Mouse (Mus musculus): ENCODE measurements at regions not wholly inside any gene's neighbourhood (a gene's known extent, or its start where the extent isn't known, plus 50 kb on each side); places are given as distances from the start of the nearest gene placed in this dataset.
A peak's percentile ranks its signal among the peaks of the same experiment; 100 is the strongest.

DNA sequence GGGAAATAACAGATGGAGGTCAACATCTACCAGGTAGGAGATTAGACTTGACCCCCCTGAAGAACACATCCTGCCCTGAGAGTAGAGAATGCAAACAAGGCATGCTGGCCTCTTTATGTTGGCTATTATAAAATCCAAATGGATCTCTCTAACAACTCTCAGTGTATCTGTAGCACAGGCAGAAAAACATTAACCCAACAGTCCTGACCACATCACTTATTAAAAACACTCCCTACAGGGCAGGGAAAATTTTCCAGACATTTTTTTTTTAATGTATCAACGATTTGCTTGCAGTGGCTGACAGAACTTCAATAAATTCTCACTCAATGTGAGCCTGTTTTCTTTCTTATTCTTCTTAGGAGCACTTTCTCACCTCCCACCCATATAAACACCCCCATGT is 511.4 kb downstream of the Cdk5rap2 start:
- no peak for DNase-seq

- DNase-seq, result no peak
Observed at GRCm38 (mm10) chr4:69896111-69896510, 514.1 kb downstream of the Cdk5rap2 start.

- DNase-seq, result no peak
Observed at GRCm38 (mm10) chr4:69892829-69893175, 517.4 kb downstream of the Cdk5rap2 start.

DNA sequence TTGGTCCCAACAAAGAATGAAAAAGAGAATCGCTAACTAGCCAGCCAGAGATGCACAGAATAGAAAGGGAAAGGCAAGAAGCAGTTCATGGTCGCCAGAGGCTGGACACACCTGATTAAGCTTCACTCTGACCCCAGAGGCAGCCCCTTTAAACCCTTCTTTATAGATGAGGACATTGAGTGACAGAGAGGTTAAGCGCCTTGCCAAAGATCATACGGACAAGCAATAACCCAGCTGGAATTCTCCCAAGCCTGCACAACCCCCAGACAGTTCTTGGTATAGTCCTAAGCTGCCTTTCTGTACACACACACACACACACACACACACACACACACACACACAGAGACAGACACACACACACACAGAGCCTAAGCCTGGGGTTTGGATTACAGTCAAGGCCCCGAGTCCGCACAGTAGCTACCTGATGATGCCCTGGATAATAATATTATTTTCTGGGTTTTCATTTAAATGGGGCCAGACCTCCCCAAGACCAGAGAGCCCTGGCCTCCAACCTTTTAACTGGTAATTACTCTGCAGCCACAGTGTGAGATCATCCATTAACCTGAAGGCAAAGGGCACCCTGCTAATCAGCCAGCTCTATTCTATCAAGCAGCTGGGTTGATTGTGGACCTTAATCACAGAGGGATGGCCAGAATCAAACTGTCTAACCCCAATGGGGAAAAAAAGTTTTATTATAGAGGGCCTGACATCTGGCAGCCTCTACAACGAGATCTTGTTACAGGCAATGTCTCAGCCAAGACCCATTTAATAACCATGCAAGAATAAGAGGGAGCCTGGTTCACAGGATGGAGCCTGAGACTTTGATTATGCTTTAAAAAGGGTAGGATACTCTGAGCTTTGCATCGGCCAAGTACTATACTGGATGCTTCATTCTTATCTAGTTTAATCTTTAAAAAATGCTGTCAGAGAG is 518.1 kb downstream of the Cdk5rap2 start:
- DNase-seq, result no peak

GRCm38 (mm10) chr4:69890655-69891054 is 519.6 kb downstream of the Cdk5rap2 start:
- DNase-seq, result no peak

DNA sequence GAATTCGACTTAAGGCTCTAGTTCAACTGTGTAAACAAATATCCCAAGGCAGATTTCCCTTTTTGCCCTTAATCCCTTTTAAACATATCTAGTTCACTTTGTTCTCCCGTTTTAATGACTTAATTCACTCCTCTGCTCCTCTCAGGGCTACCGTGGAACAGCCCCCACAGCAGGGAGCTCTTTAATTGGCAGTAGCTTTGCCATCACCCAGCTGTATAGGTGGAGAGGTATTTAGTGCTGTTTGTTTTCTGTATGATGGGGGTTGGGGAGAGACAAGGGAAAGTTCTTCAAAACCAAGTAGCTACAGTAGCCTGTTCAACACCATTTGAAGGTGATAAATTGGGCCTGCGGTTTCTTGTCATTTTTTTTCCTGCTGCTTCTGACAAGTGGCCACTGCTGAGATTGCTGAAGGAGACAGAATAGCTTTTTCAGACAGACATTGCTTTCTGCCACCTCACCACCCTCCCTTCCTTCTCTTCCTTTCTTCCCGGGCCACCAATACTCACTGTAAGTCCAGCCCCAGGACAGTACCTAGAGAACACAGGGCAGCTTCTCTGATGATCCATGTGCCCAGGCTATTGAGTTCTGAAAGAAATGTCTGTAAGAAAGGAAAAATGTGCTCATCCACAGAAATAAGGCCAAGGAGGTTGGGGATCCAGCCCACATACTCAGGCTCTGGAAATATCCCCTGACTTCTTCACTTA is 520.2 kb downstream of the Cdk5rap2 start:
- no peak for DNase-seq

DNA sequence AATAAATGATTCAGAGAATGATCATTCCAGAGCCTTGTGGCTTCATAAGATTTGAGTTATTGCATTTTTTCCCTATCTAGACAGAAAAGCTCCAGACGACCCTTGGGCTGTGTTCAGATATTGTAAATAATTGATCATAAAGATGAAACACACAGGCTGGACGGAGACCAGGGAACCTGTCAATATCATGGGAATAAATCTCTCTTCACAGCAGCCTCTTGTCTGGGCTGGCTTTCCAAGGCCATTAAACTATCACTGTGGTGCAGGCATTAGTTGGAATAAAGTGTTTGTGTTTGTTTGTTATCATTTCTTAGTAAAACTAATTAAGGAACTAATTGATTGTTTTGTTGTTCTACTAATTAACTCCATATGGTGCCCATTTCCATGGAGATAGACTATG is 533.5 kb downstream of the Cdk5rap2 start:
- no peak for DNase-seq

GRCm38 (mm10) chr4:69870638-69871037 is 539.6 kb downstream of the Cdk5rap2 start:
- DNase-seq, result no peak

- no peak for DNase-seq
Observed at GRCm38 (mm10) chr4:69855001-69855400, 555.2 kb downstream of the Cdk5rap2 start.

GRCm38 (mm10) chr4:69852637-69853036 is 557.6 kb downstream of the Cdk5rap2 start:
- DNase-seq, result no peak

GRCm38 (mm10) chr4:69849423-69849822 is 560.8 kb downstream of the Cdk5rap2 start:
- peak; percentile 3 for DNase-seq

DNA sequence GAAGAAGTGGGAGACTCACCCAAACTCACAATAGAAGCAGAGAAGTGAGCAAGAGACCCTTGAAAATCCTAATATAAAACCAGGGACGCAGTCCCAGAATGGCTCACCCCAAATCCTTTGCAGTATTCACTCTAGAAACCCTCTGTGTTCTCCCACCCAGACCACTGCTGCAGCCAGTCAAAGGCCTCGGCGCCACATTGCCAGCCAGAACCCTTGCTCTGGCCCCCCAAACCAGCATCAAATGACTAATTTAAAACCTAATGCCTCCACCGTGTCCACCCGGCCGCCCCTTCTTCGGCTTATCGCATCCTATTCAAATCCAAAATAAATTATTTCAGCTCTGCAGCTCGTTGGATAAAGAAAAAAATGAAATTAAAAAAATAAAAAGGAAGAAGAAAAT is 570.4 kb downstream of the Cdk5rap2 start:
- no peak for DNase-seq

DNA sequence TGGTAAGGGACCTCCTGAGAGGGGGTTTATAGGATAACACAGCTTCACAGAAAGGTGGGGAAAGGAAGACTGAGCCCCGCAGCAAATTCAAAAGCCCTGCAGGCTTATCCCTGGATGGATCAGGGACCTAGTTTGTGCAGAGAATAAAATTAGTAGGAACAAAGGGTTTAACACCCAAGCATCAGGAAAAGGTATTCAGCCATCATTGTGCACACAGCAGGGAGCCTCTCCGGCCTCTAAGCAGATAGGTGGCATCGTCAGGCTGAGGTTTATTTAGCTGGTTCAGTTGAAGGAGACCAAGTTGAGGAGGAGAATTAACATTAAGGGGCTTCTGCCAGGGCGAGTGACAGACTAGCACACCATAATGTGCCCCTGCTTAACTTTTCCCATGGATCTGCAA is 571.3 kb downstream of the Cdk5rap2 start:
- DNase-seq, result no peak

GRCm38 (mm10) chr4:69824903-69825268 is 585.4 kb downstream of the Cdk5rap2 start:
- no peak for DNase-seq

- DNase-seq, result no peak
Observed at GRCm38 (mm10) chr4:69824215-69824902, 585.9 kb downstream of the Cdk5rap2 start.

DNA sequence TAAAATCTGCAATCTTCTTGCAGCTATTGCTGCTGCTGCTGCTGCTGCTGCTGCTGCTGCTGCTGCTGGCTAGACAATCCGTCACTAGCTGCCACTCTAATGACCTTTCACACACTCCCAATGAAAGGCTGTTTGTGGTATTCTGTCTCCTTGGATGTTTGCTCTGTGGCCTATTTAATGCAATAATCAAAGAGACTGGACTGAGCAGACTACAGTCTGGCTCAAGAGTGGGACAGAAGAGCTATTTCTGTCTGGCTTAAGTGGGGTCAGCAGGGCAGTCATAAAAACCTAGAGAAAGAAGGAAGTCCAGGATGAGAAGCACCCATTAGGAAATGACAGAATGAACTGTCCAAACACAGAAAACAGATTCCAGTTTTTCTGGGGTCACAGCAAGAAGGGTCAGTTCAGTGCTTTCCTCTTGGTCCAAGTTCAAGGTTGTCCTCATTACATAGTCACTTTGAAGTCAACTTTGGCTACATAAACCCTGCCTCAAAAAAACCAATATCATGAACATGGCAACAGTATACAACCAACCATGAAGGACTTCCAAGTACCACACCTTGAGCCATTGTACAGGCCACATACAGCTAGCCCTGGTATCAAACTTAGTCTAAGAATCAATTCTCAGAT is 586.8 kb downstream of the Cdk5rap2 start:
- DNase-seq, result no peak

GRCm38 (mm10) chr4:69818885-69819284 is 591.4 kb downstream of the Cdk5rap2 start:
- DNase-seq, result no peak

DNA sequence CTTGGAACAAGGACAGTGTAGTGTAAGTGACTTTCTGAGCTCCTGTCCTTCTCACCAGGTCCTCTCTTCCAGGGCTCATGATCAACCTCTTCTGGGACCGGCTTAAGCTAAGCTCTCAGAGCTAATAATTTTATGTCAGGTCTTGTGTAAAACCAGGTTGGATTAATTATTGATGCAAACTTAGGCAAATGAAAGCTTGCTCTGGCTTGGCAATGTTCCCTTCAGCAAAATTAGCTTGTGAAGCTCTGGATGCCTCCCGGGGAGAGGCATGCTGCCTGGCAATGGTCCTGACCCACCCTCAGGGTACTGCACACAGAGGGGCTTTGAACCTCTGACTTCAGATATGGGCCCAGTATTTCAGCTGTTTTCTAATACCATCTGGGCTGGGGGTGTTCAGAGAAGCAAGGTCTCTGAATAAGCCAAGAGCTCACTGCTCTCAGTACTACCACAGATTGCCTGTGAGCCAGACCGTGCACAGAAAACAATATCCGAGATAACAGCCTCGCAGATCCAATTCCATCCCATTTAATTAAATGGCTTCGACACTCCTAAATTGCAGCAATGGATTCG is 624.7 kb downstream of the Cdk5rap2 start:
- no peak for DNase-seq

GRCm38 (mm10) chr4:69781258-69781657 is 629.0 kb downstream of the Cdk5rap2 start:
- no peak for DNase-seq

- DNase-seq, result no peak
Observed at GRCm38 (mm10) chr4:69761841-69762240, 648.4 kb downstream of the Cdk5rap2 start.

GRCm38 (mm10) chr4:69759596-69759995 is 650.6 kb downstream of the Cdk5rap2 start:
- no peak for DNase-seq

GRCm38 (mm10) chr4:69754567-69754966 is 655.7 kb downstream of the Cdk5rap2 start:
- DNase-seq, result no peak

- no peak for DNase-seq
Observed at GRCm38 (mm10) chr4:69753086-69753485, 657.2 kb downstream of the Cdk5rap2 start.

All from cerebellum, adult 9-11 months (tissue).